Mouse (Mus musculus) megakaryocyte, embryonic 14.5 days (primary cell): Measurements from ENCODE around the gene Irs2. TPM values are rescaled to one million over a fixed set of nuclear protein-coding genes. Genes with fewer than 3 reads are reported as not detected.

ENCODE experiments used
- H3K27me3 ChIP-seq: replicated peaks from 2 replicates; pipeline ENCODE3; 2012; ENCODE audit warnings: inconsistent platforms
- H3K36me3 ChIP-seq: replicated peaks from 2 replicates; pipeline ENCODE3; 2012; ENCODE audit warnings: low read length, inconsistent platforms, mixed read lengths
- H3K4me1 ChIP-seq: 2 replicates; pipeline ENCODE4 v1.6.1; 2012; ENCODE audit warnings: inconsistent platforms
- H3K4me3 ChIP-seq: replicated peaks from 2 replicates; pipeline ENCODE3; 2012; ENCODE audit warnings: moderate library complexity, mild to moderate bottlenecking, inconsistent platforms
- H3K9me3 ChIP-seq: 2 replicates; pipeline ENCODE4 v1.6.1; 2012; ENCODE audit warnings: inconsistent platforms
- FLI1 ChIP-seq: IDR thresholded peaks from 2 replicates; pipeline ENCODE4 v1.6.1; 2012; ENCODE audit warnings: low read length, inconsistent platforms, mixed read lengths
- GATA1 ChIP-seq: IDR thresholded peaks from 3 replicates; pipeline ENCODE4 v1.6.1; 2012; ENCODE audit warnings: mixed read lengths, low read length, inconsistent platforms, borderline replicate concordance
- polyA plus RNA-seq: library from polyadenylated mRNA; stranded (reverse); fragments of >175 nt; gene quantifications from 2 replicates; pipeline ENCODE4 v1.2.3, GENCODE M21; 2012; ENCODE audit warnings: low replicate concordance; ENCODE audit not compliant: insufficient read depth

Irs2 gene
- polyA plus RNA-seq, 1 experiment = 77.5 TPM

GRCm38 (mm10) chr8:10939210-10939782, 69.0 kb downstream of the Irs2 start:
- Histone ChIP-seq H3K9me3 (peaks cover 2% of the 10 kb centered on the region; the same call in 1 of the 2 replicates), H3K4me1 (peaks cover 9% of the 10 kb centered on the region), H3K4me3 (no peak overlapping the region), H3K27me3 (peaks cover 86% of the 10 kb centered on the region), H3K36me3 (no peaks in the 10 kb centered on the region)
- TF ChIP-seq FLI1 = no peak
- TF ChIP-seq GATA1 = no peak

GRCm38 (mm10) chr8:10938284-10938683, 70.0 kb downstream of the Irs2 start:
- TF ChIP-seq GATA1 = no peak
- TF ChIP-seq FLI1 = no peak
- Histone ChIP-seq H3K9me3 (peaks cover 2% of the 10 kb centered on the region; the same call in 1 of the 2 replicates), H3K36me3 (no peaks in the 10 kb centered on the region), H3K27me3 (peaks cover 89% of the 10 kb centered on the region), H3K4me1 (peaks cover 9% of the 10 kb centered on the region), H3K4me3 (no peak overlapping the region)

GRCm38 (mm10) chr8:10936646-10937045, 71.6 kb downstream of the Irs2 start:
- Histone ChIP-seq H3K4me3 (no peak overlapping the region), H3K36me3 (no peaks in the 10 kb centered on the region), H3K27me3 (peaks cover 89% of the 10 kb centered on the region), H3K4me1 (peaks cover 9% of the 10 kb centered on the region), H3K9me3 (no peaks in the 10 kb centered on the region)
- TF ChIP-seq FLI1 (no peak), GATA1 (no peak)

- Histone ChIP-seq H3K36me3 (no peaks in the 10 kb centered on the region), H3K4me1 (peaks cover 9% of the 10 kb centered on the region), H3K27me3 (peaks cover 92% of the 10 kb centered on the region), H3K9me3 (no peaks in the 10 kb centered on the region), H3K4me3 (no peak overlapping the region)
- TF ChIP-seq FLI1 = no peak
- TF ChIP-seq GATA1 = no peak
Measured at GRCm38 (mm10) chr8:10935231-10935630, 73.0 kb downstream of the Irs2 start.
